Mouse (Mus musculus): Measurements from ENCODE around the gene Kmt5b. TPM values are rescaled to one million over a fixed set of nuclear protein-coding genes. Genes with fewer than 3 reads are reported as not detected.

Gene Kmt5b
- 14.9 and 16.1 TPM in 2 replicates for total RNA-seq (2012; rRNA removed)
- 10 to 100 TPM in 1 of 2 experiments, not detected in 1; 23.9 TPM for polyA plus RNA-seq (2012; ENCODE audit: insufficient read depth in 1 of 2, insufficient read length in 2 of 2, low read depth in 1 of 2, low replicate concordance in 2 of 2, missing spikeins in 1 of 2)

GRCm38 (mm10) chr19:3767276-3767780, at the start of gene Kmt5b:
Gene Kmt5b, plus strand, starts transcription at chr19:3767421.
- H3K9me3 ChIP-seq (replicated peaks; ENCODE audit: insufficient read depth, low read length), result no peaks in the 10 kb centered on the region
- H3K36me3 ChIP-seq (ENCODE audit: control insufficient read depth in 1 of 2, insufficient read depth in 2 of 2, low read length in 2 of 2), result peaks cover 0 to 2% of the 10 kb centered on the region in 2 experiments; a peak in 1 of 4 replicates
- H3K4me3 ChIP-seq (ENCODE audit: control insufficient read depth in 1 of 2, insufficient read depth in 1 of 2, low read depth in 2 of 2, low read length in 2 of 2), result peak within 1 kb of the TSS; percentile 92 to 99
- peak within 1 kb of the TSS; percentile 100 for H3K27ac ChIP-seq (ENCODE audit: control insufficient read depth, low read depth, low read length)
- TF ChIP-seq NRF1 (IDR thresholded peaks at IDR 0.05; ENCODE audit: insufficient read depth, low read depth, low read length, poor library complexity, severe bottlenecking) (no peak), KAT2A (conservative IDR thresholded peaks at IDR 0.05; ENCODE audit: low read depth, low read length) (no peak), ZKSCAN1 (IDR thresholded peaks at IDR 0.05; ENCODE audit: low read depth, low read length) (no peak), ZNF384 (IDR thresholded peaks at IDR 0.05; ENCODE audit: low read depth, low read length) (no peak), CHD2 (IDR thresholded peaks at IDR 0.05; ENCODE audit: low read length) (no peak), CHD1 (IDR thresholded peaks at IDR 0.05; ENCODE audit: low read depth, low read length) (peak; percentile 49; the same call in 1 of the 2 replicates), USF2 (IDR thresholded peaks at IDR 0.05; ENCODE audit: borderline replicate concordance in 1 of 2, insufficient read depth in 1 of 2, low read depth in 1 of 2, low read length in 2 of 2) (no peak), GABPA (IDR thresholded peaks at IDR 0.05; ENCODE audit: low read depth, low read length) (no peak), POLR2A (IDR thresholded peaks at IDR 0.05; ENCODE audit: control insufficient read depth in 1 of 2, insufficient read depth in 1 of 2, low read depth in 1 of 2, low read length in 2 of 2, poor library complexity in 1 of 2) (peak; percentile 43 to 100; a peak in 3 of 4 replicates), JUND (IDR thresholded peaks at IDR 0.05; ENCODE audit: low read depth, low read length) (no peak), MYB (IDR thresholded peaks at IDR 0.05; ENCODE audit: low read depth, low read length) (0 out of 2 replicates have a peak, but pooled peaks have one; percentile 32), ELF1 (IDR thresholded peaks at IDR 0.05; ENCODE audit: low read depth, low read length) (no peak), MAZ (IDR thresholded peaks at IDR 0.05; ENCODE audit: low read depth, low read length) (no peak; the same call in 1 of the 2 replicates), RCOR1 (IDR thresholded peaks at IDR 0.05; ENCODE audit: low read depth, low read length) (no peak), TBP (IDR thresholded peaks at IDR 0.05; ENCODE audit: low read depth, low read length) (no peak), MXI1 (IDR thresholded peaks at IDR 0.05; ENCODE audit: low read depth, low read length) (peak; percentile 90), MAFK (IDR thresholded peaks at IDR 0.05; ENCODE audit: borderline replicate concordance, low read depth, low read length) (0 out of 2 replicates have a peak, but pooled peaks have one; percentile 6), ETS1 (IDR thresholded peaks at IDR 0.05; ENCODE audit: low read depth, low read length) (no peak), UBTF (IDR thresholded peaks at IDR 0.05; ENCODE audit: borderline replicate concordance, insufficient read depth, low read depth, low read length) (0 out of 2 replicates have a peak, but pooled peaks have one; percentile 20), POLR2AphosphoS2 (IDR thresholded peaks at IDR 0.05; ENCODE audit: low read length) (peak; percentile 44; the same call in 1 of the 2 replicates), E2F4 (IDR thresholded peaks at IDR 0.05; ENCODE audit: borderline replicate concordance, low read depth, low read length) (no peak), CTCF (IDR thresholded peaks at IDR 0.05 in 2 of 3, conservative IDR thresholded peaks at IDR 0.05 in 1 of 3; ENCODE audit: control insufficient read depth in 1 of 3, insufficient read depth in 1 of 3, low read depth in 2 of 3, low read length in 3 of 3, poor library complexity in 1 of 3, severe bottlenecking in 1 of 3) (no peak), MAX (IDR thresholded peaks at IDR 0.05; ENCODE audit: low read length) (peak; percentile 38; the same call in 1 of the 2 replicates), NELFE (IDR thresholded peaks at IDR 0.05; ENCODE audit: low read depth, low read length) (peak; percentile 95; the same call in 1 of the 2 replicates), GATA1 (IDR thresholded peaks at IDR 0.05; ENCODE audit: low read depth, low read length) (0 out of 2 replicates have a peak, but pooled peaks have one; percentile 20), TCF12 (IDR thresholded peaks at IDR 0.05; ENCODE audit: low read depth, low read length) (0 out of 2 replicates have a peak, but pooled peaks have one; percentile 52), BHLHE40 (IDR thresholded peaks at IDR 0.05; ENCODE audit: borderline replicate concordance, low read depth, low read length) (peak; percentile 53; the same call in 1 of the 2 replicates), MYC (IDR thresholded peaks at IDR 0.05; ENCODE audit: low read depth, low read length) (no peak), SMC3 (IDR thresholded peaks at IDR 0.05; ENCODE audit: low read depth, low read length) (no peak), EP300 (IDR thresholded peaks at IDR 0.05; ENCODE audit: low read depth in 1 of 2, low read length in 2 of 2) (no peak), SIN3A (IDR thresholded peaks at IDR 0.05; ENCODE audit: low read length) (peak; percentile 94), ZMIZ1 (IDR thresholded peaks at IDR 0.05; ENCODE audit: low read depth, low read length) (no peak; the same call in 1 of the 2 replicates)
- peak; percentile 79 for DNase-seq (ENCODE audit: low read depth, low spot score)
- H3K4me1 ChIP-seq (ENCODE audit: control insufficient read depth in 1 of 2, insufficient read depth in 2 of 2, low read length in 2 of 2), result peaks cover 0 to 9% of the 10 kb centered on the region in 2 experiments; a peak in 2 of 4 replicates
- peak within 1 kb of the TSS; percentile 100 for H3K9ac ChIP-seq (ENCODE audit: control insufficient read depth, low read depth, low read length, poor library complexity, severe bottlenecking)
- H3K79me2 ChIP-seq (ENCODE audit: control insufficient read depth, insufficient read depth, low read length, poor library complexity), result peaks cover 34% of the 10 kb centered on the region
- H3K27me3 ChIP-seq (ENCODE audit: control insufficient read depth in 1 of 2, insufficient read depth in 2 of 2, low read length in 2 of 2), result peaks cover 6 to 13% of the 10 kb centered on the region in 2 experiments
